Mouse (Mus musculus): ENCODE measurements around the gene Bcl2l2.
A peak's percentile ranks its signal among the peaks of the same experiment; 100 is the strongest.

- TF ChIP-seq CTCF (IDR thresholded peaks at IDR 0.05; ENCODE audit: low read depth, low read length) (peak; percentile 56), POLR2A (IDR thresholded peaks at IDR 0.05; ENCODE audit: extremely low read depth, insufficient read depth, low read length) (no peak)
Observed at GRCm38 (mm10) chr14:54900383-54900782, 17.2 kb downstream of the Bcl2l2 start.
